Mouse (Mus musculus) inflammation-experienced regulatory T-cells, adult 6 months (primary cell): ENCODE results near the gene C1d. TPM values are rescaled to one million over a fixed set of nuclear protein-coding genes. Genes with fewer than 3 reads are reported as not detected.

Source experiments
- polyA plus RNA-seq, 3 experiments: library from polyadenylated mRNA; unstranded; fragments of 100-300 nt; shearing (Covaris generic); gene quantifications; one replicate each; pipeline ENCODE4 v1.2.1; 2017

The C1d gene
- polyA plus RNA-seq, 3 experiments from 2014 or later: 93.6 to 124 (median 122) TPM

Other genes with a start within 250 kb of the C1d start
- gene Cnrip1, start 206.0 kb upstream of the C1d start, polyA plus RNA-seq: 10 to 100 TPM in 2 of 3 experiments, 1 to 10 TPM in 1; 6.2 to 14.0 (median 11.5) TPM
- gene Plek, start 205.2 kb upstream of the C1d start, polyA plus RNA-seq: 100 to 1,000 TPM in 1 of 3 experiments, 1 to 10 TPM in 2; 3.7 to 107 (median 5.9) TPM
- 10 to 100 TPM; 12.9 to 32.0 (median 22.4) TPM for gene Ppp3r1, start 98.3 kb upstream of the C1d start, polyA plus RNA-seq
- 10 to 100 TPM; 19.3 to 29.5 (median 23.9) TPM for gene Wdr92, start 75.5 kb upstream of the C1d start, polyA plus RNA-seq
- 10 to 100 TPM; 28.0 to 36.3 (median 36.1) TPM for gene Pno1, start 46.0 kb upstream of the C1d start, polyA plus RNA-seq